Mouse (Mus musculus) CH12.LX (cell line): ENCODE data around the gene Uvrag.

Experiments used
- CHD2 ChIP-seq: IDR thresholded peaks from 2 replicates; pipeline ENCODE4 v1.6.1; 2011; ENCODE audit warnings: low read length, improper control_type of control experiment
- MAFK ChIP-seq: IDR thresholded peaks from 2 replicates; pipeline ENCODE4 v1.6.1; 2011; ENCODE audit warnings: low read length, improper control_type of control experiment; ENCODE audit not compliant: insufficient replicate concordance
- ZMIZ1 ChIP-seq: IDR thresholded peaks from 2 replicates; pipeline ENCODE4 v1.6.1; 2012; ENCODE audit warnings: low read depth, mild to moderate bottlenecking, inconsistent platforms, low read length, improper control_type of control experiment

GRCm38 (mm10) chr7:98893144-98893543 lies 247.8 kb downstream of the Uvrag start:
- no peak for TF ChIP-seq ZMIZ1
- TF ChIP-seq CHD2: no peak
- TF ChIP-seq MAFK: no peak
